Mouse (Mus musculus) midbrain, embryonic 11.5 days (tissue): ENCODE data around the gene Exosc7. TPM values are rescaled to one million over a fixed set of nuclear protein-coding genes. Genes with fewer than 3 reads are reported as not detected.

Experiments
- ATAC-seq: fragments of 200-750 bp; cut with Nextera tagmentation; 2 replicates; pipeline ENCODE4 v1.8.0; 2017; ENCODE audit warnings: moderate TSS enrichment, moderate library complexity; ENCODE audit not compliant: low FRiP score
- DNase-seq: peaks from one replicate; pipeline ENCODE4 v3.0.0; 2015; ENCODE audit warnings: low spot score; ENCODE audit errors: missing footprints
- H3K27ac ChIP-seq: fragments of 300-500 bp; sonication (generic); 2 replicates; pipeline ENCODE4 v1.5.1; 2014; ENCODE audit warnings: low read depth, low read length
- H3K27me3 ChIP-seq: fragments of 300-500 bp; sonication (generic); 2 replicates; pipeline ENCODE4 v1.6.1; 2014; ENCODE audit warnings: mild to moderate bottlenecking, low read length, moderate library complexity, mixed read lengths; ENCODE audit not compliant: control insufficient read depth, insufficient read depth
- H3K36me3 ChIP-seq: fragments of 300-500 bp; sonication (generic); 2 replicates; pipeline ENCODE4 v1.6.1; 2014; ENCODE audit warnings: mild to moderate bottlenecking, low read length, moderate library complexity, mixed read lengths; ENCODE audit not compliant: control insufficient read depth, insufficient read depth
- H3K4me1 ChIP-seq: fragments of 300-500 bp; sonication (generic); 2 replicates; pipeline ENCODE4 v1.6.1; 2014; ENCODE audit warnings: low read length; ENCODE audit not compliant: control insufficient read depth, insufficient read depth
- H3K4me2 ChIP-seq: fragments of 300-500 bp; sonication (generic); 2 replicates; pipeline ENCODE4 v1.6.1; 2014; ENCODE audit warnings: mild to moderate bottlenecking, moderate library complexity
- H3K4me3 ChIP-seq: fragments of 300-500 bp; sonication (generic); 2 replicates; pipeline ENCODE4 v1.5.1; 2014; ENCODE audit warnings: low read depth, low read length
- H3K9ac ChIP-seq: fragments of 300-500 bp; sonication (generic); 2 replicates; pipeline ENCODE4 v1.6.1; 2014; ENCODE audit warnings: low read length
- H3K9me3 ChIP-seq: fragments of 300-500 bp; sonication (generic); 2 replicates; pipeline ENCODE4 v1.6.1; 2016; ENCODE audit warnings: low read length; ENCODE audit not compliant: control insufficient read depth
- WGBS: fragments of 180-500 bp; shearing (Covaris S2); extraction: QIAGEN DNeasy Blood & Tissue Kit; methylation state at CpG from one replicate; pipeline ENCODE4 v1.1.7; 2014; 5-methylcytosine and 5-hydroxymethylcytosine counted together
- polyA plus RNA-seq: library from polyadenylated mRNA; unstranded; fragments of >200 nt; fragmentation: Nextera tagmentation; extraction: Ambion mirVana; gene quantifications from 2 replicates; pipeline ENCODE4 v1.2.1, GENCODE M21; 2014

Gene Exosc7
- polyA plus RNA-seq, 1 experiment from 2014 or later: 129 TPM

DNA sequence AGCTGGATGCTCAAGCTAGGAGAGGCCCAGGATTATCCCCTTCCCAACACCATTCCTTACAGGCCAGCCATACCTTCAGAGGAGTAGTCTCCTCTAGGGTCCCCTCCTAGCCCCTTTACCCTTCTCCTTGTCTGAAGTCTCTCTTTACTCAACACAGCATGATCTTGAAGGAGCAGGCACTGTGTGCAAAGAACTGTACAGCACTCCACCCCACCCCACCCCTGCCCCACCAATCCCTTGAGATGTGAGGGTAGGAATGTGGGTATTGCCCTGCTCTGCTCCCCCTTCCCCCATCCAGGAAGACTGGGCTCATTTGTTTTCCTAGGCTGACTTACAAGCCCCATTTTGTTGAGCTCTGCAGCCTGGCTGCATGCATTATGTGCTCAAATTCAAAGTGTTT lies 8.7 kb upstream of the Exosc7 start:
- H3K27me3 ChIP-seq: no peaks in the 10 kb centered on the region
- ATAC-seq: no peak
- H3K4me1 ChIP-seq: no peaks in the 10 kb centered on the region
- no peak overlapping the region for H3K9ac ChIP-seq
- H3K9me3 ChIP-seq: no peaks in the 10 kb centered on the region
- peaks cover 7% of the 10 kb centered on the region for H3K36me3 ChIP-seq
- no peak overlapping the region for H3K4me3 ChIP-seq
- H3K27ac ChIP-seq: no peak overlapping the region
- DNase-seq: no peak
- no peak overlapping the region for H3K4me2 ChIP-seq

DNA sequence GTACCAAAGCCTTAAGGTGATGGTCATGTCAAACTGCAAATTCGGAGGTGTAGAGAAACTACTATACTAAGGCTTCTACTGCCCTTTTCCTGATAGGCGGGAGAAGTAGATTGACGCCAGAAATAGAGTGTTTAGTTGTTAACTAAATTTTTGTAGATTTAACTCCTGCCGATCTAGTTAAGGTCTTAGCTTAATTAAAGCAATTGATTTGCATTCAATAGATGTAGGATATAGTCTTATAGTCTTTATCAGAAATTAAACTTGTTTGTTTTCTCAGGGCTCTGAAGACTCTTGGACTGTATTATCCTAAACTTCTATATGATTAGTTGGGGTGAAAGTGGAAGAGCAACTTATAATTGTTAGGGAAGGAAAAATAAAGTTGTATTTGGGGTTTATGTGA lies 5.8 kb upstream of the Exosc7 start:
- Histone ChIP-seq H3K27me3 (no peaks in the 10 kb centered on the region), H3K4me3 (no peak overlapping the region), H3K4me1 (peaks cover 6% of the 10 kb centered on the region), H3K9me3 (no peaks in the 10 kb centered on the region), H3K36me3 (no peaks in the 10 kb centered on the region), H3K27ac (no peak overlapping the region), H3K9ac (no peak overlapping the region), H3K4me2 (no peak overlapping the region)
- 91% methylated on average over 4 of the region's 4 CpGs for WGBS
- DNase-seq (no peak), ATAC-seq (no peak)

DNA sequence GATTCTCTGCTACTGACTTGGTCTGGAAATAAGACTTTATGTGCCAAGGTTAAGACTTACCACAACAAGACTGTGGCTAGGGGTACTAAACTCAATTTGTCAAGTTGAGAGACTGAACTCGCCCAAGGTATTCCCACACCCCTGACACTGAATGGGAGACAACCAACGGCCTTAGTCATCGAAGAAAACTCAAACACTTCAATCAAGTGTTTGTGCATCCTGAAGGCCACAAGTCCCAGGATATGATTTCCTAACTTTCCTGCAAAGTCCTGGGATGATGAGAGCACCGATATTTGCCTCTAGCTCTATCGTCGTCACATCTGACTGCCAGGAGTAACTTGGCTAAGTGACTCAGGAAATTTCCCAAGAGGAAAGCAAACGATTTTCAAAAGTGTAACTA lies 3.8 kb upstream of the Exosc7 start:
- WGBS: 96% methylated on average over 7 of the region's 7 CpGs
- H3K27me3 ChIP-seq: no peaks in the 10 kb centered on the region
- peaks cover 14% of the 10 kb centered on the region for H3K4me1 ChIP-seq
- no peaks in the 10 kb centered on the region for H3K36me3 ChIP-seq
- no peak overlapping the region for H3K4me3 ChIP-seq
- no peak for ATAC-seq
- no peak overlapping the region for H3K9ac ChIP-seq
- no peak overlapping the region for H3K4me2 ChIP-seq
- no peak for DNase-seq
- H3K9me3 ChIP-seq: no peaks in the 10 kb centered on the region
- H3K27ac ChIP-seq: no peak overlapping the region

DNA sequence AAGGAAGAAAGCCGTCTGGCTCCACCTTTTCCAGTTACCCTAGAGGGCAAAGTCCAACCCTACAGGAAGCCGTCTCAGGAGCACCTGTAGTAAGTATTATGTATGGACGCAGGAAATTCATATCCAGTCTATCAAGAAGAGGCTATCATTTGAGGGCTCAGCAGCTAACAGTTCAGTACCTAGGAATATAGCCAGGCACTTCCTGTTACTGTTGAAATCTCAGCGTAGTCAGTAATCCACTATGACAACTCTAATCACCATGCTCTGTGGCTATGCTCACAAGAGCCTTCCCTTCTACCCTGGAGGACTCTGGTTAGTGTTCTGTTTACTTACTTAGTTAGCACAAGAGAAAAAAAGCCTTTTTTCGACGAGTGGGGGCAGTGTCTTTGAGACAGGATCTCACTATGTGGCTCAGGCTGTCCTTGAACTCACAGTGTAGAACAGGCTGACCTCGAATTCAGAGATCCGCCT lies 1.2 kb upstream of the Exosc7 start:
- H3K36me3 ChIP-seq: no peaks in the 10 kb centered on the region
- peak overlapping the region; percentile 85 for H3K4me3 ChIP-seq
- peak overlapping the region; percentile 93 for H3K4me2 ChIP-seq
- no peaks in the 10 kb centered on the region for H3K9me3 ChIP-seq
- DNase-seq (no peak), ATAC-seq (no peak)
- no peak overlapping the region for H3K27ac ChIP-seq
- no peaks in the 10 kb centered on the region for H3K27me3 ChIP-seq
- H3K4me1 ChIP-seq: peaks cover 14% of the 10 kb centered on the region
- WGBS: 70% methylated on average over 8 of the region's 8 CpGs
- peak overlapping the region; percentile 94 for H3K9ac ChIP-seq

DNA sequence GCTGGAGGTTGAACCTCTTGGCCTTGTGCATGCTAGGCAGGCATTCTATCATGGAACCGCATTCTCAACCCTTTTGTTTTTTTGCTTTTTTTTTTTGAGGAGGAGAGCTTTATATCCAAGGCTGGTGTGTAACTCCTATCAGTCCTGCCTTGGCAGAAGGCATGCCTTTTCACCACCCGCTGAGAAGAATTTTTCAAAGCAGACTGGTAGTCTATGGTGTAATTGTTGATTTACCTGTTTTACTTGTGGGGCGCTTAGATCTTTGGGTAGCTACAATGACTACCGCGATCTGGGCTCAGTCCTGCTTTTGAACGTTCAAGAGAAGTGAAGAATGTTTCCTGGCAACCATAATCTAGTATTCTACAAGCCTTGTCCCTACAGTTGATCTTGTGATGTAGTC lies 916 bp downstream of the Exosc7 start:
- peaks cover 3% of the 10 kb centered on the region; the same call in 1 of the 2 replicates for H3K36me3 ChIP-seq
- H3K4me3 ChIP-seq: peak overlapping the region; percentile 85
- H3K9ac ChIP-seq: peak overlapping the region; percentile 94
- 73% methylated on average over 6 of the region's 6 CpGs for WGBS
- H3K27me3 ChIP-seq: no peaks in the 10 kb centered on the region
- ATAC-seq: no peak
- H3K9me3 ChIP-seq: no peaks in the 10 kb centered on the region
- peak overlapping the region; percentile 93 for H3K4me2 ChIP-seq
- no peak overlapping the region; the same call in 1 of the 2 replicates for H3K27ac ChIP-seq
- peaks cover 14% of the 10 kb centered on the region for H3K4me1 ChIP-seq
- DNase-seq: no peak

DNA sequence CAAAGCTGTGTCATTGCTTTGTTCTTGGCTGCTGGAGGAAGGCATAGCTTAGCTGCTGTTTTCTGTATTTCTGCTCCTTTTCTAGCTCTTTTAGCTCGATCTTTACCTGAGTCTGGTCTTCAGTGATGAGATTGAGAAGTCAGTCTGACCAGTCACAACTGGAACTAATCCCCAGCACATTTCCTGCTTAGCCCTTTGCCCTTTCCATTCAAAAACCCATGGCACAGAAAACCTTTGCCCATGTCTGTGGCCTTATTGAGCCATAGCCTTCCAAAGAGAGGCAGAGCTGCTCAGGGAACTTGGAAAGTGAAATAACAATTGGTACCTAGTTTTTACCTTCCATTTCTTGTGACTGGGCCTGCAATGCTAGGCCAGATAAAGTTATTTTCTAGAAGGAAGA lies 2.6 kb downstream of the Exosc7 start:
- no peak for DNase-seq
- Histone ChIP-seq H3K4me2 (no peak overlapping the region), H3K4me1 (peaks cover 14% of the 10 kb centered on the region), H3K9ac (no peak overlapping the region), H3K27me3 (no peaks in the 10 kb centered on the region), H3K27ac (no peak overlapping the region), H3K4me3 (no peak overlapping the region), H3K9me3 (no peaks in the 10 kb centered on the region), H3K36me3 (peaks cover 17% of the 10 kb centered on the region; the same call in 1 of the 2 replicates)
- no peak for ATAC-seq
- WGBS: 86% methylated on average over 1 of the region's 1 CpGs

DNA sequence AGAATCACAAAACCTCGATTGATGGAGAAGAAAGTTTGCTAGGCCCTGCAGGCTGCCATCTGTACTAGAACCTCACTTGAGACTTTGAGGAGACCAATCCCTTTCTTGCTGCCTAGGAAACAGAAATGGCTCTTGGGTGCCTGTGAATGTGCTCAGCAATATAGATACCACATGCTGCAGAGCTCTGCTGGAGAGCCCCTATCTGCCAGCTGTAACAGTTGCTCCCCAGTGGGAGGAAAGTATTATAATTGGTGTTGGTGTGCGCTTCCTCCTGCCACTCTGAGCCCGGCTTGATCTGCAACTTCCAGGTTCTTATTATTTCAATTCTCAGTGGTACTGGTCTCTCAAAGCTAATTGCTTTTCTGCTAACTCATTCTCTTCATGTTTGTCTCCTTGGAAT lies 10.0 kb downstream of the Exosc7 start:
- peaks cover 25% of the 10 kb centered on the region; the same call in 1 of the 2 replicates for H3K36me3 ChIP-seq
- H3K9me3 ChIP-seq: no peaks in the 10 kb centered on the region
- H3K27ac ChIP-seq: no peak overlapping the region
- ATAC-seq (no peak), DNase-seq (no peak)
- H3K4me2 ChIP-seq: no peak overlapping the region
- 95% methylated on average over 3 of the region's 3 CpGs for WGBS
- H3K4me3 ChIP-seq: no peak overlapping the region
- no peaks in the 10 kb centered on the region for H3K4me1 ChIP-seq
- no peak overlapping the region for H3K9ac ChIP-seq
- H3K27me3 ChIP-seq: no peaks in the 10 kb centered on the region

DNA sequence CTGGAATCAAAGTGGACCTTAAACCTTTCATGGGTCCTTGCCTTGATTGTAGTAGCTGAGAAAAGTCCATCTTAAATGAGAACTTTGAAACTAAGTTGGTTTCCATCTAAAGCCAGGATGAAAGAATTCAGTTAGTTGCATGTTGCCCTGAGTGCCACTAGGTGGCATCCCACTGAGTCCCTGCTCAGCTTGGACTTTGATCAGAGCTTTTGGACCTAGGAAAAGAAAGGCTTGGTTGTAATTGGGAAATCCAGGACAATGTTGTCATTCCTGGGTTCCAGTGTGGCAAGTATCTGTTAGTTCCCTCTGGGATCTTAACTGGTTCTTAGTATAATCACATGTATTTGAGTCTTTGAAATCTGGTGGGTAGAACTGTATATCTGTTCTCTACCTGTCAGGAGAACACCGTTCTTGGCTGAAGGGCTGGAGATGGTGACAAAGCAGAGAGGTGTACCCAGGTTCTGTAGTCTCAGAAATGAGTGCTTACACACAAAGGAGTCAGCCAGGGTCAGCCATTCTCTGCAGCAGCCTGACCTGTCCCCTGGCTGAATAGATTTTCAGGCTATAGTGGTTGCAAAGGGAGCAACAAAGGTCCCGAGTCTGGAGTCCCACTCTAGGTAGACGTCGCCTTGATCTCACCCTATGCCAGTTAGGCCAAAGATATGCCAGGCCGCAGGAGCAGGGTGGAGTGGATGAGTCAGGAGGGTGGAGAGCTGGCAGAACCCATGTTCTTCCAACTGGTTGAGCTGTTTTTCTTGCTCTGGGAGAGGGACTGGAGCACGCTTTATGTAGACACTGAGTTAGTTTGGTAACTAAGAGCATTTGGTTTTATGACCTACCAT lies 10.8 kb downstream of the Exosc7 start:
- 95% methylated on average over 6 of the region's 6 CpGs for WGBS
- no peak for DNase-seq
- Histone ChIP-seq H3K36me3 (peaks cover 27% of the 10 kb centered on the region; the same call in 1 of the 2 replicates), H3K27ac (no peak overlapping the region), H3K27me3 (no peaks in the 10 kb centered on the region), H3K9me3 (no peaks in the 10 kb centered on the region), H3K4me3 (no peak overlapping the region), H3K4me1 (no peaks in the 10 kb centered on the region), H3K9ac (no peak overlapping the region), H3K4me2 (no peak overlapping the region)
- no peak for ATAC-seq

DNA sequence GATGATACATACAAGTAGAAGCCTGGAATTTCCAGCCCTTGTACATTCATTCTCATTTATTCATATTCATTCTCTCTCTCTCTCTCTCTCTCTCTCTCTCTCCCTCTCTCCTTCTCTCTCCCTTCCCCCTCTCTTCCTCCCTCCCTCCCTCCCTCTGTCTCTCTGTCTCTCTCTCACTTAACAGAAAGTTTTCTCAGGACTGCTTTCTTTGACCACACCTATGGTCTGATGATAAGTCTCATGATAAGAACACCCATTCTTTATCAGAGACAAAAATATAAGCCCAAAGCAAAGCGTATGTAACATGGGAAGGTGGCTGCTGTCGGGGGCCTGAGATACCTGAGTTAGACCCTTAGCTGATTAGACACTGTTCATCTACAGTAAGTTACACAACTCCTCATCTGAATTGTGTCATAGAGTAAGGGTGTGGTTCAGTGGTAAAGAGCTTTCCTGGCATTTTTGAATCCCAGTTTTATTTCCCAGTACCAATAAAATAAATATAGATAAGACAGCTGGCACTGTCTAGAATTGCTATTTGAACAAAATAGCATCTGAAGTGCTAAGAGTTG lies 11.5 kb downstream of the Exosc7 start:
- H3K4me1 ChIP-seq: no peaks in the 10 kb centered on the region
- WGBS: 94% methylated on average over 2 of the region's 2 CpGs
- H3K36me3 ChIP-seq: peaks cover 23% of the 10 kb centered on the region; the same call in 1 of the 2 replicates
- no peak for ATAC-seq
- no peak overlapping the region for H3K4me2 ChIP-seq
- no peak overlapping the region for H3K4me3 ChIP-seq
- no peaks in the 10 kb centered on the region for H3K27me3 ChIP-seq
- no peak for DNase-seq
- H3K9ac ChIP-seq: no peak overlapping the region
- H3K9me3 ChIP-seq: no peaks in the 10 kb centered on the region
- H3K27ac ChIP-seq: no peak overlapping the region
